Mouse (Mus musculus): Measurements from ENCODE around the gene Fkbp5. TPM values are rescaled to one million over a fixed set of nuclear protein-coding genes. Genes with fewer than 3 reads are reported as not detected.
"Not testable (repeated sequence)": the region's sequence is repeated elsewhere in the genome, so short reads cannot be mapped to it uniquely, and the experiment has no call there.

The Fkbp5 gene
- polyA plus RNA-seq, 1 experiment from 2014 or later, result 36.5 TPM

DNA sequence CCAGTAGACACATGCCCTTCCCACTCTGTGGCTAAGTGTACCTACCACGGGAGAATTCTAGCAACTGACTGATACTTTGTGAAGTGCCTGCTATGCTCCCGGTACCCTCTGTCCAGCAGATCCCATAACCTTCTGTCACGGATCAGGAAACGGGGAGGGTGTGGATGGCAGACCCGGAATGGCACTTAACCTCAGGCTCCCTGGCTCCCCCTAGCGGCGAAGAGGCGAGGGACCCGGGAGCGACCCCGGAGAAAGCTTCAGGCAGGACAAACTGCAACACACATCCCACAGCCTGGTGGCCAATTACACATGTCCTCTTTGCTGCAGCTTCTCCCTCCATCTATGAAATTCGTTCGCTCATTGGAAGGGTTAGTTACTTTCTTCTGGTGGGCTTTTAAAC is 148.9 kb downstream of the Fkbp5 start:
- WGBS, result 5% methylated on average over 13 of the region's 13 CpGs
- Histone ChIP-seq H3K4me3 (replicated peaks) (no peak overlapping the region), H3K4me2 (replicated peaks) (no peak overlapping the region; the same call in 1 of the 2 replicates), H3K9ac (no peak overlapping the region), H3K27ac (replicated peaks) (no peak overlapping the region), H3K9me3 (replicated peaks) (no peaks in the 10 kb centered on the region), H3K36me3 (no peaks in the 10 kb centered on the region), H3K27me3 (peaks cover 23% of the 10 kb centered on the region), H3K4me1 (peaks cover 20% of the 10 kb centered on the region)
- no peak for ATAC-seq (ENCODE audit: insufficient number of reproducible peaks, low FRiP score, low TSS enrichment, low read depth)

DNA sequence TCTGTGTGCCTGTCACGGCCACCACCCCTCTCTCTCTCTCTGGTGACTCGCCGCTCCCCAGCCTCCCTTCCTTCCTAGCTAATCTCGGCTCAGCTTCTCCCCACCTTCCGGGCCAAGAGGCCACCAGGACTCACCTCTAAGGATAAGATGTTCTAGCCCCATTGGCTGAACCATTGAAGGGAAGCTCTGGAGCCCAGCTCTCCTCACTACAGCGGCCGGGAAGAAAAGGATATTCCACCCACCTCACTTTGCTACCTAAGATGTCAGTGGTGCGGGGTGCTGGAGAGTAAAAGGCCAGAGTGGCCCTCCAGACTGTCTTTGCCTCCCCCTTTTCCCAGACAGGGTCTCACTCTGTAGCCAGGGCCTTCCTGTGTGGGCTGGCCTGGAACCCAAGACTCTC is 152.2 kb downstream of the Fkbp5 start, which contains the start of gene Tulp1:
Tulp1 (minus strand) TSS at position 101 of the 400 bp plus-strand sequence.
- Histone ChIP-seq H3K4me1 (peaks cover 35% of the 10 kb centered on the region), H3K4me2 (replicated peaks) (peak within 1 kb of the TSS; percentile 51), H3K4me3 (replicated peaks) (peak within 1 kb of the TSS; percentile 30), H3K36me3 (no peaks in the 10 kb centered on the region), H3K27ac (replicated peaks) (no peak within 1 kb of the TSS), H3K9ac (0 out of 2 replicates have a peak within 1 kb of the TSS, but pooled peaks have one; percentile 12), H3K27me3 (peaks cover 27% of the 10 kb centered on the region), H3K9me3 (replicated peaks) (no peaks in the 10 kb centered on the region)
- WGBS, result 39% methylated on average over 8 of the region's 8 CpGs
- ATAC-seq (ENCODE audit: insufficient number of reproducible peaks, low FRiP score, low TSS enrichment, low read depth), result no peak

DNA sequence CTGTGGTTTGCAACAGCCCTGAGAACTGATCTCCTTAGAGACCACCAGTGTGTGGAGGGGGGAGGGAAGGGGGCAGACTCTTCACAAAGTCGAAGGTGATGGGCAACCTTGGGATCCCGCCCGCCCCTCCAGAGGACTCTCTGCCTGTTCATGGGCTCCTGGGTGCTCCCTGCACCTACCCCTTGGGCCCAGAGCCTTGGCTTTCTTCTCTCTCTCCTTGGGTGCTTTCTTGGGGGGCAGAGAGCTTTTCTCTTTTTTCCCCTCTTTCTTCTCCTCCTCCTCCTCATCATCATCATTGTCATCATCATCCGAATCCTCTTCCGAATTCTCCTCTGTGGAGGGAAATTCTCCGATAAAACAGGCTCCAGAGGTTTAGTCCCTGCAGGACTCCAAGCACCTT is 153.8 kb downstream of the Fkbp5 start:
- peak overlapping the region; percentile 23; the same call in 1 of the 2 replicates for H3K9ac ChIP-seq
- H3K27me3 ChIP-seq, result peaks cover 27% of the 10 kb centered on the region
- 28% methylated on average over 6 of the region's 6 CpGs for WGBS
- no peaks in the 10 kb centered on the region for H3K9me3 ChIP-seq (replicated peaks)
- H3K4me1 ChIP-seq, result peaks cover 34% of the 10 kb centered on the region
- H3K36me3 ChIP-seq, result no peaks in the 10 kb centered on the region
- no peak overlapping the region for H3K27ac ChIP-seq (replicated peaks)
- no peak for ATAC-seq (ENCODE audit: insufficient number of reproducible peaks, low FRiP score, low TSS enrichment, low read depth)
- 0 out of 2 replicates have a peak overlapping the region, but pooled peaks have one; percentile 27 for H3K4me3 ChIP-seq (replicated peaks)
- H3K4me2 ChIP-seq (replicated peaks), result peak overlapping the region; percentile 51

DNA sequence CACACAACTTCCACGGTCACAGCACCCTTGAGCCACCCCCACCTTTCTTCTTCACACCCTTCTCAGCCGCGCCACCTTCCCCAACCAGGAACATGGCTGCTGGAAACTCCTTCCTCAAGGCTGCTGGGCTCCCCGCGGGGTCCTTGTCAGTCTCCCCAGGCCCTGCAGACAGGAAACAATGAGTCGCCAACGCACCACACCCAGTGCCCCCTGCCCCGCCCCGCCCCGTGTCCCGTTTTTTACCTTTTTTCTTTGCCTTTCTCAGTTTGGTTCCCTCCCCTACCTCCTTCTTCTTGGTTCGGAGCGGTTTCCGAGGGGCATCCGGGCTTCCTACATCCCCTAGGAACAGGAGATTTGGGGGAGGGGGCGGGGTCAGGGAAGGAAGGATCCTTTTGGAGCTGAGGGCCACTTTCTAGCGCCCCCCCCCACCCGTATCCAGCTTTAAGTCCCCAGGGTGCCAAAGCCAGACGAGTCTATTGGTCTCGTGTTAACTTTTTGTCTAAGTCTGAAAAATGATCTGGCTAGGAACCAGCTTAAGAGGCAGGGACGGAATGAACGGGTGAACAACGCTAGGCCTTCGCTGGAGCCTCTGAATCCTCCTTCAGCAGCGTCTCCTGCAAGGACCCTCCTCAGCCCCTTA is 154.6 kb downstream of the Fkbp5 start:
- H3K4me2 ChIP-seq (replicated peaks), result peak overlapping the region; percentile 51
- H3K4me3 ChIP-seq (replicated peaks), result peak overlapping the region; percentile 27
- peaks cover 33% of the 10 kb centered on the region for H3K4me1 ChIP-seq
- H3K9me3 ChIP-seq (replicated peaks), result no peaks in the 10 kb centered on the region
- no peak; the same call in 1 of the 2 replicates for ATAC-seq (ENCODE audit: insufficient number of reproducible peaks, low FRiP score, low TSS enrichment, low read depth)
- H3K27ac ChIP-seq (replicated peaks), result no peak overlapping the region
- peak overlapping the region; percentile 23 for H3K9ac ChIP-seq
- H3K27me3 ChIP-seq, result peaks cover 27% of the 10 kb centered on the region
- no peaks in the 10 kb centered on the region for H3K36me3 ChIP-seq
- WGBS, result 6% methylated on average over 25 of the region's 25 CpGs

DNA sequence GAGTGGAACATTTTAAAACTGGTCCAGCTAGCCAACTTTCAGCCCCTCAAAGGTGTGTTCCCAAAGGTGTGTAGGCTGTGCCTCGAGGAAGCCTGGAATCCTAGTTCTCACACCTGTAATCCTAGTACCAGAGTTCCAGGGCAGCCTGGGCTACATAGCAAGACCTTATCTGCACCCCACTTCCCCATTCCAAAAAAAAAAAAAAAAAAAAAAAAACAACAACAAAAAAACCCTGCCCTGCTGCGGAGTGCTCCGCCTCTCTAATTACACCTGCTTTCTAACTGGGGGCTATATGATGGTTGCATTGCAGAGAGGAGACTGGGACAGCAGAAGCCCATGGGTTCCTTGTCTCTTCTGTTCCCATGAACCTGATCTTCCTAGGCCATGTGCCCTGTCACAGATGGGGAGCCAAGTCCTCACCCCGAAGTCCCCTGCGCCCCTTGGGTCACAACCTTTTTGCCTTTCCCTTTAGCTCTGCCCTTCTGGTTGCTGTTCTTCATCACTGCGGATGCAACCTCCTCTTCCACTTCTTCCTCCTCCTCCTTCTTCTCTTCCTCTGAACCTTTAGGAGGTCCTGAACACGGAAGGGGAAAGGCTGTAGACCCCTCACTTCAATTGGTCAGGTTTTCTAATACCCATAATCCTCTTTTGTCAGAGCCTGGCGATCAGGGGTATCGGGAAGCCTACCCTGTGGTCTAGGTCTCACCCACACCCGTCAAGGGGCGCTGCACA is 155.2 kb downstream of the Fkbp5 start:
- H3K9ac ChIP-seq, result no peak overlapping the region
- no peak for ATAC-seq (ENCODE audit: insufficient number of reproducible peaks, low FRiP score, low TSS enrichment, low read depth)
- H3K27ac ChIP-seq (replicated peaks), result no peak overlapping the region
- peaks cover 33% of the 10 kb centered on the region for H3K4me1 ChIP-seq
- H3K36me3 ChIP-seq, result no peaks in the 10 kb centered on the region
- peak overlapping the region; percentile 51 for H3K4me2 ChIP-seq (replicated peaks)
- H3K4me3 ChIP-seq (replicated peaks), result peak overlapping the region; percentile 27
- H3K9me3 ChIP-seq (replicated peaks), result no peaks in the 10 kb centered on the region
- 30% methylated on average over 11 of the region's 11 CpGs for WGBS
- peaks cover 27% of the 10 kb centered on the region for H3K27me3 ChIP-seq

DNA sequence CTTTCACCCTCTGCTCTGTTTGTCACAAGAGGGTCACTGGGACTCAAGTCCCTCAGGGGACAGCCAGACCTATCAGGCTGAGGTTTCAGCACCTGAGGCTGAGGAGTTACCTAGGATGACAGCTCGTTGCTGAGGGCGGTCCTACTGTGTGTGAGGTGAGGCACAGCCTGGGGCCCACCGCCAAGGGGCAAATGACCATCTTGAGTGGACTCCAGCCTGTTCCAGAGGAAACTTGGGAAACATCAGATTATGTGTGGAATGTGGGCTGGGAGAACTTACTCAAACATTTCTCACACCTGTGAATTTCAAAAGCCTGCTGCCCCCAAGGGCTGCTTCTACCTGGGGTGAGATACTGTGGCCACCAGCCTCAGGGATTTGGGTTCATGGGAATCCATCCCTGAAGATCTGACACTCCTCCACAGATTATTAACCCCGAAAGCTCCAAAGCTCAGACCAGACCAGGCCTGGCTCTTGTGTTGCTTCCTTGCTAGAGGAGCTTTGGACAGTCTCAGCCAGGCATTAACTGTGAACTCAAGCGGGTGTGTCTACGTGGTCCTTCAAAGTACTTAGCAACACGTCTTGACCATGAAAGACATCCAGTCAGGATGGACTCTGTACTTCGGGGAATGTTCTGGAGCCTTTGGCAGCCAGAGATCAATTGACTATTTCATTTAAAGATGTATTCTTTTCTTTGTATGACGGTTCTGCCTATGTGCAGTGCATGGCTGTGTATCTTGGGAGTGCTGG is 156.6 kb downstream of the Fkbp5 start:
- H3K9ac ChIP-seq, result no peak overlapping the region
- WGBS, result 76% methylated on average over 9 of the region's 9 CpGs

DNA sequence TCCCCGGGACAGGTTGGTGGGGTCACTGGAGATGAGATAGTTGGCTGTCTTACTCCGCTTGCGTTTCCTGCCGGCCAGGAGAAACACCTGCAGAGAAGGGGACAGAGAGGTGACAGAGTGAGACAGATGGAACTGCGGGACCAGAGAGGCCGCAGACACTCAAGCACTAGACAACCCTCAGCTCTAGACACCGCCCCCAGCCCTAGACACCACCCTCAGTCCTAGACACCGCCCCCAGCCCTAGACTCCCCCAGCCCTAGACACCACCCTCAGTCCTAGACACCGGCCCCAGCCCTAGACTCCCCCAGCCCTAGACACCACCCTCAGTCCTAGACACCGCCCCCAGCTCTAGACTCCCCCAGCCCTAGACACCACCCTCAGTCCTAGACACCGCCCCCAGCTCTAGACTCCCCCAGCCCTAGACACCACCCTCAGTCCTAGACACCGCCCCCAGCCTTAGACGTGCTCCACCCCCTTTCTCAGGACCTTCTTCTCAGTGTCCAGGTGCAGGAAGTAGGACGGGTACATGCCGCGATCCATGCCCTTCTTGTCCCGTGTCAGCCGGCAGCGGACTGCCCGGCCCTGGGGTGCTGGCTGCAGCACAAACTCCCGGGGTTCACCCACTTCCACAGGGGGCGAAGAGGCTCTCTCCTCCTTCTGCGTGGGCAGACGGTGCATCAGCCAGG is 158.6 kb downstream of the Fkbp5 start:
- not testable (repeated sequence) for H3K4me2 ChIP-seq (replicated peaks); ATAC-seq (ENCODE audit: insufficient number of reproducible peaks, low FRiP score, low TSS enrichment, low read depth); H3K4me3 ChIP-seq (replicated peaks); H3K9ac ChIP-seq; H3K27me3 ChIP-seq; H3K27ac ChIP-seq (replicated peaks); H3K36me3 ChIP-seq; H3K9me3 ChIP-seq (replicated peaks)
- 16% methylated on average over 24 of the region's 24 CpGs for WGBS
- H3K4me1 ChIP-seq, result peaks cover 21% of the 10 kb centered on the region

More for the DNA sequence above, 156.6 kb downstream of the Fkbp5 start:
- no peak overlapping the region for H3K4me3 ChIP-seq (replicated peaks)
- H3K4me2 ChIP-seq (replicated peaks), result no peak overlapping the region
- H3K27me3 ChIP-seq, result peaks cover 24% of the 10 kb centered on the region
- no peak overlapping the region for H3K27ac ChIP-seq (replicated peaks)
- no peak for ATAC-seq (ENCODE audit: insufficient number of reproducible peaks, low FRiP score, low TSS enrichment, low read depth)
- H3K4me1 ChIP-seq, result peaks cover 33% of the 10 kb centered on the region
- H3K9me3 ChIP-seq (replicated peaks), result no peaks in the 10 kb centered on the region
- H3K36me3 ChIP-seq, result no peaks in the 10 kb centered on the region

DNA sequence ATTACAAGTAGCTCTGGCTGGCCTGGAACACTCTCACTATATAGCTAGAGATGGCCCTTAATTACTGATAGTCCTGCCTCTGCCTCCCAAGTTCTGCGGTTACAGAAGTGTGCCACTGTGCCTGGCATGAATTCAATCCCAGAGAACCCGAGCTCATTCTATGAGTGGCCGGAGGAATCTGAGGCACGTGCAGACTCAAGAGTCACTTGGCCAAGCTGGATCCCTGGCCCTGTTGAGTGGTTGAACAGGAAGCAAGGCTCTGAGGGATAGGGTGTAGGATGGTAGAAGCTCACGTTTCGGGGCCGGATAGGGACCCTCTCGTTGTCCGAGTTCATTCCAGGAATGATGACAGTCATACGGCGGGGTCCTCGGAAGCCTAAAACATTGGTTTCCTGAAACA is 161.5 kb downstream of the Fkbp5 start:
- Histone ChIP-seq H3K4me1 (peaks cover 16% of the 10 kb centered on the region), H3K4me2 (replicated peaks) (no peak overlapping the region), H3K4me3 (replicated peaks) (no peak overlapping the region), H3K36me3 (no peaks in the 10 kb centered on the region), H3K27me3 (no peaks in the 10 kb centered on the region), H3K9me3 (replicated peaks) (no peaks in the 10 kb centered on the region), H3K27ac (replicated peaks) (no peak overlapping the region), H3K9ac (no peak overlapping the region)
- no peak for ATAC-seq (ENCODE audit: insufficient number of reproducible peaks, low FRiP score, low TSS enrichment, low read depth)
- WGBS, result 81% methylated on average over 12 of the region's 12 CpGs

DNA sequence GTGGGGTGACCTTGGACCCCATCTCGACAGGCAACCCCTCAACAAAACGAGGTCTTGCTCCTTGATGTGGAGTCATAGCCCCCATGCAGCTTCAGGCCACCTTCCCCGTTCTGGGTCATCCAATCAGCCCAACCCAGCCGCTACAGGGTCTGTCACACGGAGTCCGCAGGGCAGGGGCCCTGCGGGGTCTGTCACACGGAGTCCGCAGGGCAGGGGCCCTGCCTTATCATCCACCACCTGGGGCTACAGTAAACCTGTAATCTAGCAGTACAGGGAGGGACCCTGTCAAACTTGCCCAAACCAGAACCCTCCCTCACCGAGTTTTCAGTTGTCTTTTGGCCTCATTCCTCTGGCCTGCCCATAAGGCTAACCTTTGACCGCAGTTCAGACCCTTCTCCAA is 165.3 kb downstream of the Fkbp5 start:
- ATAC-seq (ENCODE audit: insufficient number of reproducible peaks, low FRiP score, low TSS enrichment, low read depth), result no peak
- Histone ChIP-seq H3K9ac (no peak overlapping the region), H3K36me3 (no peaks in the 10 kb centered on the region), H3K4me3 (replicated peaks) (peak overlapping the region; percentile 89), H3K27ac (replicated peaks) (peak overlapping the region; percentile 100), H3K27me3 (no peaks in the 10 kb centered on the region), H3K9me3 (replicated peaks) (no peaks in the 10 kb centered on the region), H3K4me1 (peaks cover 37% of the 10 kb centered on the region), H3K4me2 (replicated peaks) (peak overlapping the region; percentile 82)
- WGBS, result 28% methylated on average over 11 of the region's 11 CpGs

DNA sequence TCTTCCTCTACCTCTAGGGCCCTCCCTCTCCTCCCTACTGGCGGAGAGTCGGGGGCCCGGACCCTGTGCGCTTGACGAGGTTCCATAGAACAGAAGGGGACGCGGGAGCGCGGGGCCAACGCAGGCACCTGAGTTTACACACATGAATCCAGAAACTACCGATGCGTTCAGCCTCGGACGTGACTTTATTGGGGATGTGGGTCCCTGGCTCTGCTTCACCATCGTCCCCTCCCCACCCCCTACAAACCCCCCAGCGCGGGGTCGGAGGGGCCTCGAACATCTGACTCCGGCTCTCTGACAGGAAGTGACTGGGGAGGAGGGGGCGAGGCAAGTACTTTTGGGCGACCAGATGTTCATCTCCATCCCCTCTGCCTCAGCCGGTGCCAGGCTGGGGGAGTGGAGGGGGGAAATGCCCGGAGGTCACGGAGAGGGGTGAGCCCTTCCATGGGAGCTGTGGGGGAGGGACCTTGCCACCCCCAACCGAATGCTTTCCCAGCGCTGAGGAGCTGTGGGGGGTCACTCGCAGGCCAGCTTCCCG is 165.9 kb downstream of the Fkbp5 start:
- 2% methylated on average over 29 of the region's 29 CpGs for WGBS
- peaks cover 43% of the 10 kb centered on the region for H3K4me1 ChIP-seq
- peak overlapping the region; percentile 53 for H3K9ac ChIP-seq
- no peak for ATAC-seq (ENCODE audit: insufficient number of reproducible peaks, low FRiP score, low TSS enrichment, low read depth)
- H3K4me3 ChIP-seq (replicated peaks), result peak overlapping the region; percentile 89
- peak overlapping the region; percentile 100 for H3K27ac ChIP-seq (replicated peaks)
- peak overlapping the region; percentile 82 for H3K4me2 ChIP-seq (replicated peaks)
- no peaks in the 10 kb centered on the region for H3K36me3 ChIP-seq
- no peaks in the 10 kb centered on the region for H3K9me3 ChIP-seq (replicated peaks)
- H3K27me3 ChIP-seq, result no peaks in the 10 kb centered on the region
